Mouse (Mus musculus): ENCODE measurements around the gene A930009A15Rik. TPM values are rescaled to one million over a fixed set of nuclear protein-coding genes. Genes with fewer than 3 reads are reported as not detected.

The A930009A15Rik gene
- total RNA-seq, 2 experiments from 2014 or later: not detected

Other genes starting within 250 kb of the A930009A15Rik start
- 10 to 100 TPM; 11.6 to 15.5 TPM for gene Tmem19, start 207.5 kb upstream of the A930009A15Rik start, total RNA-seq (2021)
- gene Thap2, start 185.5 kb upstream of the A930009A15Rik start, total RNA-seq (2021): 1 to 10 TPM; 6.0 to 8.2 TPM
- gene Zfc3h1, start 185.0 kb upstream of the A930009A15Rik start, total RNA-seq (2021): 10 to 100 TPM; 11.5 to 15.3 TPM
- under 1 TPM in 1 of 2 experiments, not detected in 1; 0.08 TPM for gene Lgr5, start 17.8 kb downstream of the A930009A15Rik start, total RNA-seq (2021)
- 1 to 10 TPM; 2.7 to 3.1 TPM for gene Tspan8, start 246.8 kb downstream of the A930009A15Rik start, total RNA-seq (2021)

Data from heart, postnatal 36 days (tissue).